Mouse (Mus musculus) embryonic facial prominence, embryonic 11.5 days (tissue): ENCODE results near the gene Shroom3. TPM values are rescaled to one million over a fixed set of nuclear protein-coding genes. Genes with fewer than 3 reads are reported as not detected.

ENCODE experiments used
- ATAC-seq: fragments of 200-750 bp; cut with Nextera tagmentation; replicated peaks from 2 replicates; pipeline ENCODE4 v1.8.0; 2017; ENCODE audit warnings: low read depth; ENCODE audit not compliant: insufficient number of reproducible peaks, low FRiP score, low TSS enrichment
- DNase-seq: peaks from one replicate; pipeline ENCODE4 v3.0.0-alpha.2; 2015; ENCODE audit warnings: low spot score
- H3K27ac ChIP-seq: fragments of 300-500 bp; sonication (generic); replicated peaks from 2 replicates; pipeline ENCODE4 v1.5.1; 2014; ENCODE audit warnings: mild to moderate bottlenecking, low read depth, low read length, control low read depth
- H3K27me3 ChIP-seq: fragments of 300-500 bp; sonication (generic); 2 replicates; pipeline ENCODE4 v1.6.1; 2014; ENCODE audit warnings: mild to moderate bottlenecking, low read length, moderate library complexity, mixed read lengths; ENCODE audit not compliant: control insufficient read depth, insufficient read depth
- H3K36me3 ChIP-seq: fragments of 300-500 bp; sonication (generic); replicated peaks from 2 replicates; pipeline ENCODE4 v1.6.1; 2014; ENCODE audit warnings: low read depth, mild to moderate bottlenecking, low read length, moderate library complexity, mixed read lengths; ENCODE audit not compliant: control insufficient read depth, insufficient read depth
- H3K4me1 ChIP-seq: fragments of 300-500 bp; sonication (generic); 2 replicates; pipeline ENCODE4 v1.6.1; 2014; ENCODE audit warnings: low read length, mixed read lengths; ENCODE audit not compliant: control insufficient read depth, insufficient read depth
- H3K4me2 ChIP-seq: fragments of 300-500 bp; sonication (generic); 2 replicates; pipeline ENCODE4 v1.6.1; 2014; ENCODE audit warnings: low read depth, mild to moderate bottlenecking, control low read depth, low read length, moderate library complexity
- H3K4me3 ChIP-seq: fragments of 300-500 bp; sonication (generic); 2 replicates; pipeline ENCODE4 v1.5.1; 2014; ENCODE audit warnings: low read depth, low read length, control low read depth
- H3K9ac ChIP-seq: fragments of 300-500 bp; sonication (generic); replicated peaks from 2 replicates; pipeline ENCODE4 v1.6.1; 2014; ENCODE audit warnings: mild to moderate bottlenecking, control low read depth, low read length
- H3K9me3 ChIP-seq: fragments of 300-500 bp; sonication (generic); replicated peaks from 2 replicates; pipeline ENCODE4 v1.6.1; 2016; ENCODE audit warnings: mild to moderate bottlenecking, low read length, inconsistent platforms, mixed read lengths; ENCODE audit not compliant: control insufficient read depth
- WGBS: fragments of 180-500 bp; shearing (Covaris S2); extraction: QIAGEN DNeasy Blood & Tissue Kit; methylation state at CpG from one replicate; pipeline ENCODE4 v1.1.7; 2014; 5-methylcytosine and 5-hydroxymethylcytosine counted together
- polyA plus RNA-seq: library from polyadenylated mRNA; unstranded; fragments of >200 nt; fragmentation: Nextera tagmentation; extraction: Ambion mirVana; gene quantifications from 2 replicates; pipeline ENCODE4 v1.2.1, GENCODE M21; 2014

Gene Shroom3
- polyA plus RNA-seq, 1 experiment from 2014 or later = 2.2 TPM

DNA sequence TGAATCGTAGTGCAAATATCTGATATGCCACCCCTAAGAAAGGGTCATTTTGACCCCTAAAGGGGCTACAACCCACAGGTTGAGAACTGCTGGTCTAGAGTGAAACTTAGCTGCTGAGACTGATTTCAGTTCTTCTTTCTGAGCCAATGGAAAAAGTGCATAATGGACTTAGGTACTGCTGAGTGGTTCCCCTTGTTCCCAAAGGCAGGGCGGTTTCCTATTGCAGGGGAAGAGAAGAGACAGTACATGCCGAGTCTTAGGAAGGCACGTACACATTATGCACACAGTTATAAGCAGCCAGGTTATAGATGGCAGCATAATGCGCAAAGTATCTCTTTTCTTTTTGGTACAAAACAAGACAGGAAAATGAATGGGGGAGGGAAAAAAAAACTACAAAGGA, 4.9 kb downstream of the Shroom3 start:
- H3K4me2 ChIP-seq = no peak overlapping the region
- no peaks in the 10 kb centered on the region for H3K9me3 ChIP-seq
- no peak overlapping the region for H3K4me3 ChIP-seq
- no peak overlapping the region for H3K9ac ChIP-seq
- DNase-seq (no peak), ATAC-seq (no peak)
- no peaks in the 10 kb centered on the region for H3K36me3 ChIP-seq
- no peak overlapping the region for H3K27ac ChIP-seq
- whole genome bisulfite sequencing = 87% methylated on average over 5 of the region's 5 CpGs
- H3K4me1 ChIP-seq = no peaks in the 10 kb centered on the region
- no peaks in the 10 kb centered on the region for H3K27me3 ChIP-seq

- Histone ChIP-seq H3K27ac (no peak overlapping the region), H3K9me3 (no peaks in the 10 kb centered on the region), H3K27me3 (no peaks in the 10 kb centered on the region), H3K4me3 (no peak overlapping the region), H3K4me1 (no peaks in the 10 kb centered on the region), H3K9ac (no peak overlapping the region), H3K36me3 (no peaks in the 10 kb centered on the region), H3K4me2 (no peak overlapping the region)
- ATAC-seq (no peak), DNase-seq (no peak)
- 82% methylated on average over 9 of the region's 9 CpGs for WGBS
Observed at GRCm38 (mm10) chr5:92688569-92688968, 5.3 kb downstream of the Shroom3 start.

GRCm38 (mm10) chr5:92692206-92693007, 9.2 kb downstream of the Shroom3 start:
- no peak overlapping the region for H3K9ac ChIP-seq
- H3K9me3 ChIP-seq = no peaks in the 10 kb centered on the region
- H3K27me3 ChIP-seq = no peaks in the 10 kb centered on the region
- H3K4me3 ChIP-seq = no peak overlapping the region
- WGBS = 67% methylated on average over 16 of the region's 16 CpGs
- no peaks in the 10 kb centered on the region for H3K36me3 ChIP-seq
- DNase-seq = no peak
- no peak for ATAC-seq
- no peak overlapping the region for H3K27ac ChIP-seq
- no peaks in the 10 kb centered on the region for H3K4me1 ChIP-seq
- no peak overlapping the region for H3K4me2 ChIP-seq

DNA sequence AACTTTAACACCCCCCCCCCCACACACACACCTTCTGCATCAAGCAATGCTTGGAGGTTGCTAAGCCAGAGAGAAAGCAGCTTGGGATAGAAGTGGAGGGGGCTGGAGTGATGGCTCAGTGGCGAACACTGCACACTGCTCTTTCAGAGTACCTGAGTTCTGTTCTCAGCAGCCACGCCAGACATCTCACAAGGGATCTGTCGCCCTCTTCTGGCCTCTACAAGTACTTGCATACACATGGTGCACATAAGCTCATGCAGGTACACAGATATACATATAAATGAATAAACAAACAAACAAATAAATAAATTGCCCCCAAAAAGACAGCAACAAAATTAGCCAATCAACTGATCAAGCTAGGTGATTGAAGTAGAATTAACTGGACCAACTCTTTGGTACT, 10.5 kb downstream of the Shroom3 start:
- Histone ChIP-seq H3K27ac (no peak overlapping the region), H3K4me1 (no peaks in the 10 kb centered on the region), H3K36me3 (no peaks in the 10 kb centered on the region), H3K4me2 (no peak overlapping the region), H3K27me3 (no peaks in the 10 kb centered on the region), H3K9ac (no peak overlapping the region), H3K9me3 (no peaks in the 10 kb centered on the region), H3K4me3 (no peak overlapping the region)
- 88% methylated on average over 3 of the region's 3 CpGs for WGBS
- no peak for DNase-seq
- no peak for ATAC-seq

- Histone ChIP-seq H3K4me1 (no peaks in the 10 kb centered on the region), H3K36me3 (no peaks in the 10 kb centered on the region), H3K4me3 (no peak overlapping the region), H3K27ac (no peak overlapping the region), H3K27me3 (no peaks in the 10 kb centered on the region), H3K9ac (no peak overlapping the region), H3K9me3 (no peaks in the 10 kb centered on the region), H3K4me2 (no peak overlapping the region)
- DNase-seq (no peak), ATAC-seq (no peak)
- 82% methylated on average over 10 of the region's 10 CpGs for WGBS
Observed at GRCm38 (mm10) chr5:92694316-92694995, 11.2 kb downstream of the Shroom3 start.

- peak overlapping the region; percentile 17; the same call in 1 of the 2 replicates for H3K4me3 ChIP-seq
- no peak overlapping the region for H3K27ac ChIP-seq
- ATAC-seq = peak; percentile 74
- H3K36me3 ChIP-seq = no peaks in the 10 kb centered on the region
- no peaks in the 10 kb centered on the region for H3K9me3 ChIP-seq
- H3K4me1 ChIP-seq = no peaks in the 10 kb centered on the region
- WGBS = 1% methylated on average over 15 of the region's 15 CpGs
- no peaks in the 10 kb centered on the region for H3K27me3 ChIP-seq
- peak overlapping the region; percentile 46 for H3K4me2 ChIP-seq
- DNase-seq = peak; percentile 74
- H3K9ac ChIP-seq = peak overlapping the region; percentile 39
Observed at GRCm38 (mm10) chr5:92698131-92698836, 15.0 kb downstream of the Shroom3 start.

GRCm38 (mm10) chr5:92698837-92699529, 15.7 kb downstream of the Shroom3 start:
- ATAC-seq (peak; percentile 48), DNase-seq (peak; percentile 24)
- no peaks in the 10 kb centered on the region for H3K36me3 ChIP-seq
- H3K4me3 ChIP-seq = 0 out of 2 replicates have a peak overlapping the region, but pooled peaks have one; percentile 17
- 13% methylated on average over 17 of the region's 17 CpGs for WGBS
- H3K27ac ChIP-seq = peak overlapping the region; percentile 30; the same call in 1 of the 2 replicates
- peak overlapping the region; percentile 39 for H3K9ac ChIP-seq
- peak overlapping the region; percentile 46 for H3K4me2 ChIP-seq
- no peaks in the 10 kb centered on the region for H3K27me3 ChIP-seq
- no peaks in the 10 kb centered on the region for H3K9me3 ChIP-seq
- no peaks in the 10 kb centered on the region for H3K4me1 ChIP-seq
